Mouse (Mus musculus) heart, adult 8-10 months (tissue): ENCODE data around the gene Nedd4. TPM values are rescaled to one million over a fixed set of nuclear protein-coding genes. Genes with fewer than 3 reads are reported as not detected.

Experiments
- DNase-seq: peaks from one replicate; pipeline ENCODE4 v3.0.0; 2022; ENCODE audit warnings: low spot score
- total RNA-seq, 4 experiments: library from RNA; stranded (reverse); gene quantifications; 2 replicates each; pipeline ENCODE4 v1.2.4; 2022

Gene Nedd4
- total RNA-seq, 4 experiments from 2014 or later = 344 to 366 (median 354) TPM

- no peak for DNase-seq
These were observed 129.1 kb downstream of the Nedd4 start for GRCm38 (mm10) chr9:72791213-72791582.

- peak; percentile 24 for DNase-seq
These were observed 129.5 kb downstream of the Nedd4 start for GRCm38 (mm10) chr9:72791681-72792080.

- DNase-seq = no peak
These were observed 133.1 kb downstream of the Nedd4 start for GRCm38 (mm10) chr9:72795243-72795642.

GRCm38 (mm10) chr9:72797136-72797621 is 135.0 kb downstream of the Nedd4 start:
- DNase-seq = peak; percentile 80

Other genes starting within 250 kb of the Nedd4 start
- gene Mns1, start 224.3 kb upstream of the Nedd4 start, total RNA-seq = under 1 TPM in 3 of 4 experiments, not detected in 1; 0.12 to 0.22 (median 0.14) TPM
- gene Tex9, start 170.1 kb upstream of the Nedd4 start, total RNA-seq = 1 to 10 TPM; 2.0 to 2.6 (median 2.4) TPM
- 1 to 10 TPM; 7.4 to 8.9 (median 8.7) TPM for gene Rfx7, start 130.1 kb upstream of the Nedd4 start, total RNA-seq
- under 1 TPM in 3 of 4 experiments, not detected in 1; 0.06 to 0.17 (median 0.12) TPM for gene Prtg, start 144.5 kb downstream of the Nedd4 start, total RNA-seq